Mouse (Mus musculus) adrenal gland, adult 2 months (tissue): ENCODE data around the gene Cda. TPM values are rescaled to one million over a fixed set of nuclear protein-coding genes. Genes with fewer than 3 reads are reported as not detected.
A peak's percentile ranks its signal among the peaks of the same experiment; 100 is the strongest.

Experiments used
- DNase-seq: peaks from one replicate; pipeline ENCODE4 v3.0.0; 2021
- polyA plus RNA-seq: library from polyadenylated mRNA; depleted of rRNA; stranded (reverse); fragments of >200 nt; gene quantifications from 2 replicates; pipeline ENCODE4 v1.2.3, GENCODE M21; 2012
- total RNA-seq, 2 experiments: library from RNA; stranded (reverse); gene quantifications; 2 replicates each; pipeline ENCODE4 v1.2.3; 2021

The Cda gene
- total and polyA plus RNA-seq, 3 experiments, result 11.2 to 26.4 (median 15.5) TPM

- no peak for DNase-seq
Measured at GRCm38 (mm10) chr4:138368498-138369260, 887 bp upstream of the Cda start.

GRCm38 (mm10) chr4:138366561-138366960 lies 1.2 kb downstream of the Cda start:
- DNase-seq, result no peak

- no peak for DNase-seq
Measured at GRCm38 (mm10) chr4:138363511-138363910, 4.3 kb downstream of the Cda start.

- DNase-seq, result peak; percentile 56
Measured at GRCm38 (mm10) chr4:138362883-138363282, 4.9 kb downstream of the Cda start.

GRCm38 (mm10) chr4:138361370-138361821 lies 6.4 kb downstream of the Cda start:
- DNase-seq, result no peak

- no peak for DNase-seq
Measured at GRCm38 (mm10) chr4:138358176-138358575, 9.6 kb downstream of the Cda start.

- DNase-seq, result peak; percentile 85
Measured at GRCm38 (mm10) chr4:138356551-138356950, 11.2 kb downstream of the Cda start.

- no peak for DNase-seq
Measured at GRCm38 (mm10) chr4:138356141-138356540, 11.7 kb downstream of the Cda start.

- no peak for DNase-seq
Measured at GRCm38 (mm10) chr4:138355496-138355895, 12.3 kb downstream of the Cda start.

- peak; percentile 62 for DNase-seq
Measured at GRCm38 (mm10) chr4:138353438-138354171, 14.2 kb downstream of the Cda start.

GRCm38 (mm10) chr4:138352692-138353091 lies 15.1 kb downstream of the Cda start:
- no peak for DNase-seq

GRCm38 (mm10) chr4:138351821-138352220 lies 16.0 kb downstream of the Cda start:
- no peak for DNase-seq

- no peak for DNase-seq
Measured at GRCm38 (mm10) chr4:138348716-138349115, 19.1 kb downstream of the Cda start.

- no peak for DNase-seq
Measured at GRCm38 (mm10) chr4:138347280-138347679, 20.5 kb downstream of the Cda start.

GRCm38 (mm10) chr4:138344891-138345545 lies 22.8 kb downstream of the Cda start:
- peak; percentile 82 for DNase-seq

GRCm38 (mm10) chr4:138343341-138343837 lies 24.4 kb downstream of the Cda start:
- DNase-seq, result peak; percentile 87

- no peak for DNase-seq
Measured at GRCm38 (mm10) chr4:138342778-138343177, 25.0 kb downstream of the Cda start.

- DNase-seq, result no peak
Measured at GRCm38 (mm10) chr4:138342048-138342447, 25.7 kb downstream of the Cda start.

- DNase-seq, result no peak
Measured at GRCm38 (mm10) chr4:138341393-138341792, 26.4 kb downstream of the Cda start.

- peak; percentile 48 for DNase-seq
Measured at GRCm38 (mm10) chr4:138339963-138340362, 27.8 kb downstream of the Cda start.

GRCm38 (mm10) chr4:138337341-138337740 lies 30.5 kb downstream of the Cda start:
- no peak for DNase-seq

GRCm38 (mm10) chr4:138336876-138337275 lies 30.9 kb downstream of the Cda start:
- no peak for DNase-seq

GRCm38 (mm10) chr4:138335648-138336047 lies 32.1 kb downstream of the Cda start:
- no peak for DNase-seq
